Mouse (Mus musculus) myocyte (in vitro differentiated cells): Measurements from ENCODE around the gene Usp29.
A peak's percentile ranks its signal among the peaks of the same experiment; 100 is the strongest.

Experiments
- CEBPB ChIP-seq: IDR thresholded peaks from 2 replicates; pipeline ENCODE4 v1.6.1; 2011; ENCODE audit warnings: mild to moderate bottlenecking, moderate library complexity; ENCODE audit not compliant: poor library complexity, insufficient read depth, severe bottlenecking
- E2F4 ChIP-seq: IDR thresholded peaks from one replicate; pipeline ENCODE4 v1.6.1; 2011; ENCODE audit warnings: mild to moderate bottlenecking, control low read depth, moderate library complexity; ENCODE audit not compliant: insufficient read depth
- MAX ChIP-seq: IDR thresholded peaks from one replicate; pipeline ENCODE4 v1.6.1; 2011; ENCODE audit warnings: low read depth, mild to moderate bottlenecking, control low read depth
- MYOD1 ChIP-seq, 3 experiments: IDR thresholded peaks; one replicate each; pipeline ENCODE4 v1.6.1; 2011; ENCODE audit warnings: control low read depth in 2 of 3, low read depth in 2 of 3, mild to moderate bottlenecking in 2 of 3, moderate library complexity in 1 of 3; ENCODE audit not compliant: insufficient read length in 2 of 3, control insufficient read depth in 1 of 3
- MYOG ChIP-seq, 3 experiments: IDR thresholded peaks; one replicate each; pipeline ENCODE4 v1.6.1; 2011; ENCODE audit warnings: control low read depth in 2 of 3, low read depth in 2 of 3, mild to moderate bottlenecking in 2 of 3; ENCODE audit not compliant: insufficient read length in 2 of 3, control insufficient read depth in 1 of 3, insufficient read depth in 1 of 3
- POLR2A ChIP-seq: IDR thresholded peaks from one replicate; pipeline ENCODE4 v1.6.1; 2011; ENCODE audit warnings: low read depth, mild to moderate bottlenecking, control low read depth, moderate library complexity; ENCODE audit not compliant: insufficient read length
- POLR2AphosphoS2 ChIP-seq: IDR thresholded peaks from one replicate; pipeline ENCODE4 v1.6.1; 2011; ENCODE audit warnings: low read depth, control low read depth; ENCODE audit not compliant: insufficient read length
- REST ChIP-seq: IDR thresholded peaks from one replicate; pipeline ENCODE4 v1.6.1; 2011; ENCODE audit warnings: mild to moderate bottlenecking, control low read depth, moderate library complexity; ENCODE audit not compliant: insufficient read depth, insufficient read length
- TCF12 ChIP-seq: IDR thresholded peaks from one replicate; pipeline ENCODE4 v1.6.1; 2011; ENCODE audit warnings: mild to moderate bottlenecking, control low read depth; ENCODE audit not compliant: poor library complexity, insufficient read depth, severe bottlenecking
- USF1 ChIP-seq: IDR thresholded peaks from one replicate; pipeline ENCODE4 v1.6.1; 2011; ENCODE audit warnings: low read depth, mild to moderate bottlenecking, control low read depth, moderate library complexity

DNA sequence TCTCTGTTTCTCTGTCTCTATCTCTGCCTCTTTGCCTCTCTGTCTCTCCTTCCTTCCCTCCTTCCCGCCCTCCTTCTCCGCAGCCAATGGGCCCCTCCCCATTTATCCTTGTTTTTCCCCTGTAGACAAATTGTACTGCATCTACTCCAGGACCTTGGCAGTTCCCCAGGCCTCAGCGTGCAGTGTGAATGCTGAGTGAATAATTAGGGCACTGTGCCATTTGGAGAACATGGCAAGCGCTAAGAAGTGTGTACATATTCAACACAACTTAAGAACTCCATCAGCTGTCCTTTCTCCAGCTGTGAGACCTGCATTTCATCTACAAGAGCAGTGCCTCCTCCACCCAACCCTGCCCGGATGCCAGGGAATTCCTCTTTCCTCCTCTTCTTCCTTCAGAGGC is 110.5 kb downstream of the Usp29 start:
- TF ChIP-seq POLR2AphosphoS2 (no peak), POLR2A (no peak), MYOD1 (IDR thresholded peaks at IDR 0.05; ENCODE audit: control insufficient read depth in 1 of 3, insufficient read length in 2 of 3, low read depth in 2 of 3) (peak in 1 of 3 experiments; percentile 4), E2F4 (no peak), MAX (no peak), TCF12 (no peak), CEBPB (no peak), MYOG (IDR thresholded peaks at IDR 0.05; ENCODE audit: control insufficient read depth in 1 of 3, insufficient read depth in 1 of 3, insufficient read length in 2 of 3, low read depth in 2 of 3) (no peak), USF1 (no peak), REST (no peak)
